Mouse (Mus musculus) hindbrain, embryonic 16.5 days (tissue): Measurements from ENCODE around the gene Piwil4. TPM values are rescaled to one million over a fixed set of nuclear protein-coding genes. Genes with fewer than 3 reads are reported as not detected.

Experiments
- ATAC-seq: fragments of 200-750 bp; cut with Nextera tagmentation; 2 replicates; pipeline ENCODE4 v1.8.0; 2017; ENCODE audit warnings: moderate TSS enrichment, moderate library complexity
- H3K27ac ChIP-seq: fragments of 300-500 bp; sonication (generic); 2 replicates; pipeline ENCODE4 v1.5.1; 2014; ENCODE audit warnings: low read depth, mild to moderate bottlenecking, control low read depth, low read length, moderate library complexity
- H3K27me3 ChIP-seq: fragments of 300-500 bp; sonication (generic); replicated peaks from 2 replicates; pipeline ENCODE4 v1.6.1; 2014; ENCODE audit warnings: low read length; ENCODE audit not compliant: control insufficient read depth, insufficient read depth
- H3K36me3 ChIP-seq: fragments of 300-500 bp; sonication (generic); 2 replicates; pipeline ENCODE4 v1.6.1; 2014; ENCODE audit warnings: mild to moderate bottlenecking, low read length, moderate library complexity, mixed read lengths; ENCODE audit not compliant: control insufficient read depth, insufficient read depth
- H3K4me1 ChIP-seq: fragments of 300-500 bp; sonication (generic); 2 replicates; pipeline ENCODE4 v1.6.1; 2014; ENCODE audit warnings: low read depth, low read length; ENCODE audit not compliant: control insufficient read depth, insufficient read depth
- H3K4me2 ChIP-seq: fragments of 300-500 bp; sonication (generic); 2 replicates; pipeline ENCODE4 v1.6.1; 2014; ENCODE audit warnings: mild to moderate bottlenecking, low read length, control low read depth, moderate library complexity
- H3K4me3 ChIP-seq: fragments of 300-500 bp; sonication (generic); 2 replicates; pipeline ENCODE4 v1.5.1; 2014; ENCODE audit warnings: mild to moderate bottlenecking, low read length, control low read depth, moderate library complexity
- H3K9ac ChIP-seq: fragments of 300-500 bp; sonication (generic); 2 replicates; pipeline ENCODE4 v1.6.1; 2014; ENCODE audit warnings: low read depth, mild to moderate bottlenecking, control low read depth, low read length, moderate library complexity
- H3K9me3 ChIP-seq: fragments of 300-500 bp; sonication (generic); 2 replicates; pipeline ENCODE4 v1.6.1; 2014; ENCODE audit warnings: mild to moderate bottlenecking, low read length, moderate library complexity; ENCODE audit not compliant: control insufficient read depth
- WGBS: fragments of 180-500 bp; shearing (Covaris S2); extraction: QIAGEN DNeasy Blood & Tissue Kit; methylation state at CpG from one replicate; pipeline ENCODE4 v1.1.7; 2014; 5-methylcytosine and 5-hydroxymethylcytosine counted together
- polyA plus RNA-seq: library from polyadenylated mRNA; unstranded; fragments of >200 nt; fragmentation: Nextera tagmentation; extraction: Ambion mirVana; gene quantifications from 2 replicates; pipeline ENCODE4 v1.2.1, GENCODE M21; 2015

The Piwil4 gene
- polyA plus RNA-seq, 1 experiment from 2014 or later, result 0.40 TPM

GRCm38 (mm10) chr9:14662876-14663275 lies 77.7 kb downstream of the Piwil4 start:
- Histone ChIP-seq H3K27ac (no peak overlapping the region), H3K36me3 (no peaks in the 10 kb centered on the region), H3K4me1 (no peaks in the 10 kb centered on the region), H3K27me3 (no peaks in the 10 kb centered on the region), H3K4me3 (no peak overlapping the region), H3K9ac (no peak overlapping the region), H3K4me2 (no peak overlapping the region), H3K9me3 (no peaks in the 10 kb centered on the region)
- WGBS, result 71% methylated on average over 7 of the region's 7 CpGs
- ATAC-seq, result no peak

DNA sequence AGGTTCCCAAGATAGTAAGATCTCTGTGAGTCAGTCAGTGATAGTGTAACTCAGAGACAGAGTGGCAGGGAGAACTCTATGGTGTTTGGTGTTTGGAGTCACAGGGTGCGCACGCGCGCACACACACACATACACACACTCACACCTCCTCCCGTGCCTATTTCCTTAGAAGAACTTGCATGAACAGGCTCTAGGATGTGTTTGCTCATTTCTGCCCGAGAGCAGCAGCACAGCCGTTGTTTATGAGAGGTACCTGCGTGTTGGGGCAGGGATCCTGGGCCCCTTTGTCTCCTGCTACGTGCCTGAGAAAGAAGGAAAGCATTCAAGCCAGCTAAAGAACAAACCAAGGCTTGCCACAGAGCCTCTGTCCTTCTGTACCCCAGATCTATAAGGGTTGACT lies 78.4 kb downstream of the Piwil4 start:
- Histone ChIP-seq H3K4me3 (no peak overlapping the region), H3K4me1 (no peaks in the 10 kb centered on the region), H3K27ac (no peak overlapping the region), H3K27me3 (no peaks in the 10 kb centered on the region), H3K9me3 (no peaks in the 10 kb centered on the region), H3K36me3 (no peaks in the 10 kb centered on the region), H3K4me2 (no peak overlapping the region), H3K9ac (no peak overlapping the region)
- WGBS, result 87% methylated on average over 9 of the region's 9 CpGs
- no peak for ATAC-seq

- no peak for ATAC-seq
- Histone ChIP-seq H3K27me3 (no peaks in the 10 kb centered on the region), H3K4me1 (no peaks in the 10 kb centered on the region), H3K4me3 (no peak overlapping the region), H3K27ac (no peak overlapping the region), H3K9me3 (no peaks in the 10 kb centered on the region), H3K9ac (no peak overlapping the region), H3K36me3 (no peaks in the 10 kb centered on the region), H3K4me2 (no peak overlapping the region)
- WGBS, result 62% methylated on average over 2 of the region's 2 CpGs
Measured at GRCm38 (mm10) chr9:14657926-14658325, 82.6 kb downstream of the Piwil4 start.

DNA sequence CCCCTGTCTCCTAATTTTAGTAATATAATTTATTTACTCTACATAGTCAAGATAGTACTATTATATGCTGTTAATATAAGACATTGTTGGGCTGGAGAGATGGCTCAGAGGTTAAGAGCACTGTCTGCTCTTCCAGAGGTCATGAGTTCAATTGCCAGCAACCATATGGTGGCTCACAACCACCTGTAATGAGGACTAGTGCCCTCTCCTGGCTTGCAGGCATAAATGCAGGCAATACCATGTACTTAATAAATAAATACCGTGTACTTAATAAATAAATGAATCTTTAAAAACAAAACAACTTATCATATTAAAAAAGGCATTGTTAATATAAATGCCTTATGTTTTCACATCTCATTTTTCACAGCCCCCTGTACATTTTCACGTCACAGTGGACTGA lies 86.5 kb downstream of the Piwil4 start:
- Histone ChIP-seq H3K27me3 (no peaks in the 10 kb centered on the region), H3K36me3 (no peaks in the 10 kb centered on the region), H3K4me3 (no peak overlapping the region), H3K4me2 (no peak overlapping the region), H3K27ac (no peak overlapping the region), H3K9ac (no peak overlapping the region), H3K4me1 (no peaks in the 10 kb centered on the region), H3K9me3 (no peaks in the 10 kb centered on the region)
- no peak for ATAC-seq
- WGBS, result 80% methylated on average over 2 of the region's 2 CpGs

DNA sequence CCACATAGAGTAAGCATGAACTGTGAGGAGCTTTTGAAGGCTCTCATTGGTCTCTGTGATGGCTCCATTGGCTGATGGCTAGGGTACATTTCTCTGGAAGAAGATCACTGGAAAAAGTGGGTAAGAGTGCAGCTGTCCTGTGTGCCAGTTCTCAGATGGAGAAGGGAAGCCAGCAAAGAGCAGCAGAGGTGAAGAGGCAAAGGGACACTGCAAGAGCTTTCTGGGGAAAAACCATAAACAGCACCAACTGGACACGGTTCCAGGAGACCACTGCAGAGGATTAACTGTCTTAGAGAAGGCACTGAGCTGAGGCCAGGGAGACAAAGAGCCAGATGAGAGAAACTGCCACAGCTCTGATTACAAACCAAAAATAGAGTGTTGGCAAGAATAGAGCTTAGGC lies 87.8 kb downstream of the Piwil4 start:
- Histone ChIP-seq H3K27me3 (no peaks in the 10 kb centered on the region), H3K9me3 (no peaks in the 10 kb centered on the region), H3K27ac (no peak overlapping the region), H3K4me1 (no peaks in the 10 kb centered on the region), H3K4me3 (no peak overlapping the region), H3K36me3 (no peaks in the 10 kb centered on the region), H3K9ac (no peak overlapping the region), H3K4me2 (no peak overlapping the region)
- ATAC-seq, result no peak
- WGBS, result 94% methylated on average over 1 of the region's 1 CpGs

DNA sequence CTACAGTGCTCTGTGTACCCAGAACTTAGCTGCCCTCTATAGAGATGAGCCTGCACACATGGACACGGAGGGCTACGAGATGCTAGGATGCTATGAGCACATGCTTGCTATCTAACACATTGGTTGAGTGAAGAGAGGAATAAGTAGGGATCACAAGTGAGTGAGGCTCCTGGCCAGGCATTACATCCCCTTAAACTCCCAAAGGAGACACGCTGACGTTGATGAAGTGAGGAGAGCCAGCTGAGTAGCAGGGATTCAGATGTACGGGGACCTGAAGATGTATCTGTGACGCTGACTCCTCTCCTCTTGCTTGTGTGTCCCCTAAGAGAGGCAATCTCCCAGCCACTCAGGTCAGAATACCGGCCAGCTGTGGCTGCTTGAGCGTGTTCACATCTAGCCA lies 92.7 kb downstream of the Piwil4 start:
- ATAC-seq, result no peak
- Histone ChIP-seq H3K36me3 (no peaks in the 10 kb centered on the region), H3K4me3 (no peak overlapping the region), H3K9me3 (no peaks in the 10 kb centered on the region), H3K27me3 (no peaks in the 10 kb centered on the region), H3K4me2 (no peak overlapping the region), H3K4me1 (peaks cover under 1% of the 10 kb centered on the region), H3K27ac (no peak overlapping the region), H3K9ac (no peak overlapping the region)
- WGBS, result 84% methylated on average over 8 of the region's 8 CpGs

DNA sequence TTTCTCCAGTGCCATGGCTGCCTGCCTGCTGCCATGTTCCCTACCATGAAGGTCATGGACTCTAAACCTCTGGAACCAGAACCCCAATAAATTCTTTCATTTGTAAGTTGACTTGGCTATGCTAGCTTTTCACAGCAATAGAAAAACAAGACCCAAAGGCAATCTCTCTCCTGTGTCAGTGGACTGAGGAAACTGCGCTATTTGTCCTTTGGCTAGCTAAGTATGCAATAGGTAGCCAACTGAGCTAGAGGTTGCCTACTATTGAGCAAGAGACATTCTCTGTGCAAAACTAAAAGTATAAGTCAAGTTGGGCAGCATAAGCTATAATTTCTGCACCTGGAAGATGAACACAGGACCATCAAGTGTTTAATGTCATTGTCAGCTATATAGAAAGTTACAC lies 93.9 kb downstream of the Piwil4 start:
- no peak for ATAC-seq
- H3K4me3 ChIP-seq, result no peak overlapping the region
- no peak overlapping the region for H3K27ac ChIP-seq
- H3K4me2 ChIP-seq, result no peak overlapping the region
- peaks cover 3% of the 10 kb centered on the region for H3K4me1 ChIP-seq
- no peaks in the 10 kb centered on the region for H3K36me3 ChIP-seq
- no peaks in the 10 kb centered on the region for H3K9me3 ChIP-seq
- 94% methylated on average over 1 of the region's 1 CpGs for WGBS
- no peak overlapping the region for H3K9ac ChIP-seq
- no peaks in the 10 kb centered on the region for H3K27me3 ChIP-seq

Other genes starting within 250 kb of the Piwil4 start
- gene Kdm4d, start 240.3 kb downstream of the Piwil4 start, polyA plus RNA-seq, result 1.2 and 1.3 TPM in 2 replicates
- 132 and 134 TPM in 2 replicates for gene Cwc15, start 240.1 kb downstream of the Piwil4 start, polyA plus RNA-seq
- 6.6 and 8.3 TPM in 2 replicates for gene Amotl1, start 95.7 kb downstream of the Piwil4 start, polyA plus RNA-seq
- 1.4 TPM in 2 replicates for gene Fut4, start 11.7 kb upstream of the Piwil4 start, polyA plus RNA-seq
- 4.5 and 4.8 TPM in 2 replicates for gene 1700012B09Rik, start 30.3 kb upstream of the Piwil4 start, polyA plus RNA-seq
- gene Mre11a, start 43.9 kb upstream of the Piwil4 start, polyA plus RNA-seq, result 10.3 and 10.8 TPM in 2 replicates
- 21.1 and 26.4 TPM in 2 replicates for gene Ankrd49, start 44.1 kb upstream of the Piwil4 start, polyA plus RNA-seq
- 1.3 and 1.7 TPM in 2 replicates for gene Gpr83, start 119.5 kb upstream of the Piwil4 start, polyA plus RNA-seq
- gene Izumo1r, start 163.2 kb upstream of the Piwil4 start, polyA plus RNA-seq, result not detected in 2 replicates